Comparison of ENCODE assay signal across 8 mouse cellular contexts in genomic region chr10:95266041-95266762, GRCm38 (mm10). TPM values are rescaled to one million over a fixed set of nuclear protein-coding genes. Genes with fewer than 3 reads are reported as not detected.
DNase-seq lines count a peak whose midpoint lies in the region; ATAC-seq and TF ChIP-seq lines count a peak whose summit lies in the region.

No protein-coding gene starts in this region.

- TF ChIP-seq CTCF in E14TG2a.4 (conservative IDR thresholded peaks at IDR 0.05; ENCODE audit: low read length) = no peak

- H3K4me1 ChIP-seq in heart, embryonic 12.5 days (replicated peaks) = peaks cover 20% of the 10 kb centered on the region
- H3K4me1 ChIP-seq in E14TG2a.4 (replicated peaks; ENCODE audit: low read depth, low read length) = peaks cover 76% of the 10 kb centered on the region
- H3K4me1 ChIP-seq in midbrain, embryonic 13.5 days (replicated peaks) = peaks cover 32% of the 10 kb centered on the region

- no peak overlapping the region for H3K4me3 ChIP-seq in heart, embryonic 12.5 days
- H3K4me3 ChIP-seq in E14TG2a.4 (replicated peaks; ENCODE audit: low read length) = peak overlapping the region; percentile 7; the same call in 1 of the 2 replicates
- H3K4me3 ChIP-seq in midbrain, embryonic 13.5 days (replicated peaks) = no peak overlapping the region

- H3K9ac ChIP-seq in heart, embryonic 12.5 days = no peak overlapping the region
- no peak overlapping the region for H3K9ac ChIP-seq in midbrain, embryonic 13.5 days (replicated peaks)

- no peaks in the 10 kb centered on the region for H3K27me3 ChIP-seq in heart, embryonic 12.5 days (replicated peaks)
- no peaks in the 10 kb centered on the region for H3K27me3 ChIP-seq in E14TG2a.4 (ENCODE audit: insufficient read depth, low read length)
- H3K27me3 ChIP-seq in midbrain, embryonic 13.5 days = peaks cover 39% of the 10 kb centered on the region

- H3K4me2 ChIP-seq in heart, embryonic 12.5 days = no peak overlapping the region
- H3K4me2 ChIP-seq in midbrain, embryonic 13.5 days (replicated peaks) = peak overlapping the region; percentile 5

- ATAC-seq in heart, embryonic 12.5 days (ENCODE audit: insufficient number of reproducible peaks, low FRiP score) = no peak
- no peak for ATAC-seq in midbrain, embryonic 13.5 days

- no peaks in the 10 kb centered on the region for H3K9me3 ChIP-seq in heart, embryonic 12.5 days (replicated peaks)
- H3K9me3 ChIP-seq in E14TG2a.4 (ENCODE audit: low read length) = no peaks in the 10 kb centered on the region
- no peaks in the 10 kb centered on the region for H3K9me3 ChIP-seq in midbrain, embryonic 13.5 days

- H3K36me3 ChIP-seq in heart, embryonic 12.5 days = no peaks in the 10 kb centered on the region
- peaks cover 3% of the 10 kb centered on the region; the same call in 1 of the 2 replicates for H3K36me3 ChIP-seq in E14TG2a.4 (ENCODE audit: insufficient read depth, low read length)
- no peaks in the 10 kb centered on the region for H3K36me3 ChIP-seq in midbrain, embryonic 13.5 days

- intact Hi-C loops in heart, postnatal 36 days (cut with DNase I) = no loop called here

- peak; percentile 60 for DNase-seq in heart, adult 8-10 months (ENCODE audit: low spot score)
- DNase-seq in heart, postnatal 36 days = peak; percentile 43 to 67
- no peak for DNase-seq in spleen, postnatal 4 days (ENCODE audit: low spot score in 2 of 2)
- DNase-seq in gastrocnemius, postnatal 4 days (ENCODE audit: low spot score in 2 of 2) = no peak
- DNase-seq in frontal cortex, postnatal 14 days (ENCODE audit: low spot score in 2 of 2) = no peak

- no peak overlapping the region for H3K27ac ChIP-seq in heart, embryonic 12.5 days (ENCODE audit: poor library complexity, severe bottlenecking)
- no peak overlapping the region for H3K27ac ChIP-seq in midbrain, embryonic 13.5 days

- 73% methylated on average over 10 of the region's 10 CpGs for WGBS in heart, embryonic 12.5 days
- WGBS in midbrain, embryonic 13.5 days = 34% methylated on average over 10 of the region's 10 CpGs

RNA-seq across cellular contexts. Expression of gene Cradd, which starts 57.7 kb away (rescaled TPM):
- total RNA-seq in heart, adult 8-10 months (2022) = 10 to 100 TPM in 2 of 4 experiments, 1 to 10 TPM in 2; 6.6 to 15.0 (median 10.4) TPM
- polyA plus RNA-seq in heart, embryonic 12.5 days (2016; fragmentation: Nextera tagmentation; extraction: Ambion mirVana) = 8.0 and 10.5 TPM in 2 replicates
- 10 to 100 TPM in 1 of 2 experiments, 1 to 10 TPM in 1; 8.8 to 12.5 TPM for total RNA-seq in heart, postnatal 36 days (2021)
- polyA plus RNA-seq in midbrain, embryonic 13.5 days (2015; fragmentation: Nextera tagmentation; extraction: Ambion mirVana) = 10.1 and 10.7 TPM in 2 replicates
- 10 to 100 TPM; 13.5 to 14.3 TPM for total RNA-seq in gastrocnemius, postnatal 4 days (2021)

Comparison
In these comparisons a context has a peak if more than half of its experiments do, and no peak if none do; other contexts are left out.
1. DNase-seq: peak in heart, adult 8-10 months (single experiment) and heart, postnatal 36 days (2 of 2); none in spleen, postnatal 4 days (0 of 2), gastrocnemius, postnatal 4 days (0 of 2) and frontal cortex, postnatal 14 days (0 of 2).